ENCODE assay signal across 19 mouse cellular contexts in genomic region chr19:43962795-43963194, GRCm38 (mm10). TPM values are rescaled to one million over a fixed set of nuclear protein-coding genes. Genes with fewer than 3 reads are reported as not detected.
"Had no signal": no experiment of that assay in that cellular context is flagged by ENCODE, and none has a peak within 500 bp of the region (broad histone marks: within the 10 kb centered on the region; RNA-seq: fewer than 3 reads in every experiment).

No protein-coding gene starts in this region.

- DNase-seq: lung, adult 2 months; lung, postnatal 14 days; lung, postnatal 36 days; right cerebral cortex, postnatal 14 days; thymus, adult 2 months; thymus, postnatal 25 days; thymus, postnatal 4 days had no signal

- H3K27ac ChIP-seq: lung, embryonic 15.5 days; macrophage; midbrain, embryonic 13.5 days; midbrain, embryonic 15.5 days; neural tube, embryonic 12.5 days; stomach, embryonic 15.5 days; stomach, postnatal 0 days had no signal

- ATAC-seq: lung, postnatal 0 days; midbrain, embryonic 13.5 days; midbrain, embryonic 15.5 days had no signal

- H3K36me3 ChIP-seq: lung, embryonic 15.5 days; midbrain, embryonic 13.5 days; midbrain, embryonic 15.5 days; neural tube, embryonic 12.5 days; stomach, embryonic 15.5 days had no signal

- H3K4me3 ChIP-seq: lung, embryonic 15.5 days; megakaryocyte, embryonic 14.5 days; midbrain, embryonic 13.5 days; midbrain, embryonic 15.5 days; neural tube, embryonic 12.5 days; stomach, embryonic 15.5 days had no signal

- H3K9ac ChIP-seq: lung, embryonic 15.5 days; midbrain, embryonic 13.5 days; midbrain, embryonic 15.5 days; neural tube, embryonic 12.5 days; stomach, embryonic 15.5 days had no signal

- H3K4me2 ChIP-seq: lung, embryonic 15.5 days; midbrain, embryonic 11.5 days; midbrain, embryonic 13.5 days; midbrain, embryonic 15.5 days; neural tube, embryonic 12.5 days; stomach, embryonic 15.5 days had no signal

- H3K4me1 ChIP-seq: megakaryocyte, embryonic 14.5 days; midbrain, embryonic 13.5 days; midbrain, embryonic 15.5 days; neural tube, embryonic 12.5 days; stomach, embryonic 15.5 days had no signal

- H3K27me3 ChIP-seq: lung, embryonic 15.5 days; midbrain, embryonic 13.5 days; midbrain, embryonic 15.5 days; neural tube, embryonic 12.5 days; stomach, embryonic 15.5 days had no signal

- H3K9me3 ChIP-seq: lung, embryonic 15.5 days; midbrain, embryonic 13.5 days; midbrain, embryonic 15.5 days; neural tube, embryonic 12.5 days; stomach, embryonic 15.5 days had no signal

RNA-seq across cellular contexts. Expression of gene Cpn1, which starts 23.6 kb away (rescaled TPM):
- total RNA-seq: monocyte, adult 5-6 weeks; neutrophil, adult 5-6 weeks had no signal
- polyA plus RNA-seq: macrophage had no signal
